Mouse (Mus musculus) small intestine, adult 2 months (tissue): ENCODE measurements around the gene Zfp335.

Experiments used
- CTCF ChIP-seq: fragments of 200-500 bp; IDR thresholded peaks from 2 replicates; pipeline ENCODE4 v1.5.1; 2012; ENCODE audit warnings: low read depth, mild to moderate bottlenecking, control low read depth, inconsistent platforms, low read length, moderate library complexity, mixed read lengths; ENCODE audit not compliant: insufficient replicate concordance, insufficient read length; ENCODE audit errors: extremely low read depth
- POLR2A ChIP-seq: fragments of 200-500 bp; IDR thresholded peaks from 2 replicates; pipeline ENCODE4 v1.6.1; 2012; ENCODE audit warnings: low read depth, mild to moderate bottlenecking, control low read depth, inconsistent platforms, low read length, moderate library complexity

GRCm38 (mm10) chr2:164956195-164956594 is 44.6 kb upstream of the Zfp335 start:
- TF ChIP-seq CTCF (no peak), POLR2A (no peak)
